Mouse (Mus musculus) heart, adult 11 months (tissue): Measurements from ENCODE around the gene Gm10577.
A peak's percentile ranks its signal among the peaks of the same experiment; 100 is the strongest.

Experiments
- DNase-seq: peaks from one replicate; pipeline ENCODE4 v3.0.0; 2022

Gm10577 gene

GRCm38 (mm10) chr4:101020596-101020995, at the start of gene Gm10577:
TSS of gene Gm10577 (minus strand) at chr4:101020696.
- no peak for DNase-seq

DNA sequence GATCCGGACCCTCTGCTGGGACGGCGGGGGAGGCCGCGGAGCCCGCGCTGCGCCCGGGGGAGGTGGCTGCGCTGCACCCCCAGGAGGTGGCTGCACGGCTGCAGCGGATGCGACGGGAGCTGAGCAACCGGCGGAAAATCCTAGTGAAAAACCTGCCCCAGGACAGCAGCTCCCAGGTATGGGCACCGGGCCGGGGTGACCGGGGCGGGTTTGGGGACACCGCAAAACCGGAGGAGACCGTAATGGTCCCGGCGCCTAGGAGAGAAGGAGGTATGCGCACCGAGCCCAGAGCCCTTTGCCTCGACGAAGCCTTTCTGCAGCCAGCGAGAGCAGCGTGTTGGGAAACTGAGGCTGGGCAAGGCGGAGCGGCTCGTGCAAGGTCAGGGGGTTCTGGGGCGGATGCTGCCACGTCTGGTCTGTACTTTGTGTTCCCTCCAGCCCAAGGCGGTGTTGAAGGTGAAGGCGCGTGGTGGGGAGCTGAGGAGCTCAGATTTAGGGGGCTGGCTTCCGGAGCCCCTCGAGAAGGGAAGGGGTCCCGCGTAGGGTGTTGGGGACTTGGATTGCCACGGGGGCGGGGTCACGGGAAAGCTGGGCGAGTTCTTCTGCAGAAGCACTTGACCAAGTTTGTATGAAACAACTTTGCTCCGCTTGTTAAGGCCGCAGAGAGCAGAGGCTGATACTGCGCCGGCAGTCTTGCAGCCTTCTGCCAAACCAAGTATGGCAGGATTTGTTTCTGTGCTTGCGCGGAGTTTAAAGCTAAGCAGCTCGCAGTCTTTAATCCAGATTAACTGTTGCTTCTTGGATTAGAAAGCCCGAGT, 48.9 kb upstream of the Gm10577 start:
- peak; percentile 85 for DNase-seq

DNA sequence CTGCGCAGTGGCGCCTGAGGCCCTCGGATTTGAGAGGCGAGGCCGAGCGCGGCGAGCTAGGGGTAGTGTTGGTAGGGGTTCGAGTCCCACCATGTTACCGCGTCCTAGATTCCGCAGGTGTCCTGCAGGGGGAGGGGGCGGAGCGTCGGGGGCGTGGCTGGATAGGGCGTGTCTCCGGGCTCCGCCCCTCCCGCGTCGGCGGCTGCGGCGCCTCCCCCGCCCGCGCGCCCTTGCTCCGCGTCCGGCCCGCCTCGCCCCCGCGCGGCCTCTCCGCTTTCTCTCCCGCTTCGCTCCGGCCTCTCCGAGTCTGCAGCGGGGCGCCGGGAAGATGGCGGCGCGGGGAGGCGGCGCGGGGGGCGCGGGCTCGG, 48.3 kb upstream of the Gm10577 start, which contains the start of gene Raver2:
Gene Raver2, plus strand, starts transcription at position 198 of the 368 bp plus-strand sequence.
- peak; percentile 88 for DNase-seq

GRCm38 (mm10) chr4:101066401-101066800, 45.9 kb upstream of the Gm10577 start:
- no peak for DNase-seq

DNA sequence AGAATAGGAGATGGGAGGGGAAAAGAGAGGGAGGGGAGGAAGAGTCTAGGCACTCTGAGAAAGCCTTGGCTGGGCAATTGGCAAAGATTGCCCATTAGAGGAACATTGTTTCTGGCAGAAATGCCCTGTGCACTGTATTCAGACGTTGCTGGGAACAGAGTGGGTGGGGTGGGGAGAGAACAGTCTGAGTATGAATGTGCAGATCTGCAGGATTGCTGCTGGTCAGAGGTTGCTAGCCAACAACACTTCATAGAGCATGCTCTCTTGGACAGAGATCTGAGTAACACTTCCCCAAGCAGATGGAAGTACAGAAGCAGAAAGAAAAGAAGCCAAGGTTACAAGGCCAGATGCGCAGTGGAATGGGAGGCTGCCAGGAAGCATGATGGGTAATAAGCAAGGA, 41.6 kb upstream of the Gm10577 start:
- DNase-seq = no peak

DNA sequence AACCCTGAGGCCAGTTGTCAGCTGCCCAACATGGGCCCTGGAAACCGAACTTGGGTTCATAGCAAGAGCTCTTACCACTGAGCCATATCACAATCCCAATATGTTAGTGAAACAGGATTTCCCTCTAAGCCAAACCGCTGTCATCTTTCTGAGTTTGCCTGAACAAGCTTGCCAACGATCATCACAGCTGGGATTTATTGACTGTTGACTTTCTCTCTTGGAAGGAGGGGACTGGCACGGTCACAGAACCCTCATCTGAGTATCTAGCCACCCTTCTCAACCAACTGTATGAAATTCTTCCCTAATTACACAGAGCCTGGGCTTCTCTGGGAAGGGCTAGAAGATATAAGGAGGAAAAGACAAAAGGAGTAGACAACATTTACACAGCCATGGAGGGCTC, 26.1 kb upstream of the Gm10577 start:
- no peak for DNase-seq

DNA sequence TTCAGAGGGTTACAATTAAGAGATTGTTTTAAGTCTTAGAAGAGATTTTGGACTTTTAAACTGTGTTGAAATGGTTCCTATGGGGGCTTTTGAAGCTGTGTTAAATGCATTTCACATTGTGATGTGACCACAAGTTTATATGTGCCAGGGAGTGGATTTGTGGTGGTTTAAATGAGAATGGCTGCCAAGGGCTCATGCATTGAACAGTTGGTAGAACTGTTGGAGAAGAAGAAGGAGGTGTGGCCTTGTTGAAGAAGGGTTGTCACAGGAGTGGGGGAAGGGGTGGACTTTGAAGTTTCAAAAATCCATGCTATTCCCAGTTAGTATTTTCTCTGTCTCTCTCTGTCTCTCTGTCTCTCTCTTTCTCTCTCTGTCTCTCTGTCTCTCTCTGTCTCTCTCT, 23.7 kb upstream of the Gm10577 start:
- no peak for DNase-seq

DNA sequence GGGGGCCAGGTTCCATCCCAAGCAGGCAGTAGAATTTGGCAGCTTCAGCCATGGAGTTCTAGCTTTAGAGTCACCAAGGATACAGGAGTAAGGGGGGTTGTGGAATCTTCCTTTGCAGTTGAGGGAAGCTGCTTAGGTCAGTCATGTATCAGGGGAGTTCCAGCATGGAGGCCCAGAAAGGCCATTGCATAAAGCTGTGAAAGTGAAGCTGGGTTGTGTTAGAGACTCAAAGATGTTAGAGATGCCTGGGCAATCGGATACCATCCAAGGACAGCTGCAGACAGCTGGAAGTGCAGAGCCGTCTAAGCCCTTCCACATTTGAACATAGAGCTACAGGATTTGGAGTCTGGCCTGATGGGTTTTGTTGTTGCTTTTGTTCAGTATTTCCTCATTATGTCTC, 23.2 kb upstream of the Gm10577 start:
- DNase-seq = peak; percentile 95

DNA sequence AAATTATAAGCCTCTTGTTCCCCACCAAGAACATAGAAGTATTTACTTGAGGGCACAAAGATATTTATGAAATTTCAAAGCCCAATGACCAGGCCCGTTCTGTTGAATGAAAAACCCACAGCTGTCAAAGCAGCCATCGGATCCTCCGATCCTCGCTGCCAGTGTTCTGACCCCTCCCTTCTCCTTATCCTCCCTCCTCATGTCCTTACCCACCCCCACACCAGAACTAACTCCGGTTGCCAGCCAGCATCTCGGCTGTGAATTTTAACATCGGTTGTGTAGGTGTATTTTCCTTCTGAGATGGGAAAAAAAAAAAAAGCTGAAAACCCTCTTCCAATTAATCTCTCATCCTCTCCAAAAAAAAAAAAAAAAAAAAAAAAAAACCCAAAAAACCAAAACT, 16.7 kb upstream of the Gm10577 start:
- no peak for DNase-seq

DNA sequence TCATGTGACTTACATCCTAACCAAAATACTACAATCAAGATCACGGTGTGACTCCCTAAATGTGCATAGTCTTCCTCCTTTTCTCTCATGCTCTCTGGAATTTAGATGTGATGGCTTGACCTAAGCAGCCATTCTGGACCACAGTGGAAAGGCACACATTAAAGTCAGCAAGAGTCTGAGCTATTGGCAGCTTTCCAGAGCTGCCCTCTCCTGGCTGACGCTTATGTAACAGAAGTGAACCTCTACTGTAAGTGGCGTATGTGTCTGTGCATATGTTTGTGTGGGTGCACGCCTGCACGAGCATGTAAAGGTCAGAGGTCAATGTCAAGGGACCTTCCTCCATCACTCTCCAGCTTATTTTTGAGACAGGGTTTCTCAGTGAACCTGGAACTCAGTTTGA, 14.6 kb upstream of the Gm10577 start:
- DNase-seq = no peak

- DNase-seq = no peak
Measured at GRCm38 (mm10) chr4:101033047-101033446, 12.6 kb upstream of the Gm10577 start.

DNA sequence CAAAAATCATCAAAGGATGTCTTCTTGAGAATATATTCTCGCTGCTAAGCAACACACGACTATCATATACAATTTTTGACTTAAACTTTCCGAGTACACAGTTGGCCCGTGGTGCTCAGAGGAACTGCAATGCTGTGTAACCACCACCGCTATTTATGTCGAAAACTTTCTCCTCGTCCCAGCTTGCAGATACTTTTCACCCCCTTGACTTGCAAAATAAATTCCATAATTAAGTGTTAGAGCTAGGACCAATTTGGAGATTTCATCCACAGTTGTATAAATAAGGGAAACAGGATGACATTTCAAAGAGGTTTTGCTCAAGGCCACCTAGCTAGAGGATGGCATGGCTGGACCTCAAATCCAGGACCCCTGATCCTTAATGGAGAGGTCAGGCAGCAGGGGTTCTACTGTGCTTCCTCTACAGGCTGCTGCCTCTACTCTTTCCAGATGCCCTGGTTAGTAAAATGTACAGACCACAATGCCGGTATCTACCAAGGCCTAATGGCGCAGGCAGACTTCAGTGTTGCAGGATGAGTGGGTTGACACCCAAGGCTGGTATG, 7.4 kb upstream of the Gm10577 start:
- DNase-seq = no peak

DNA sequence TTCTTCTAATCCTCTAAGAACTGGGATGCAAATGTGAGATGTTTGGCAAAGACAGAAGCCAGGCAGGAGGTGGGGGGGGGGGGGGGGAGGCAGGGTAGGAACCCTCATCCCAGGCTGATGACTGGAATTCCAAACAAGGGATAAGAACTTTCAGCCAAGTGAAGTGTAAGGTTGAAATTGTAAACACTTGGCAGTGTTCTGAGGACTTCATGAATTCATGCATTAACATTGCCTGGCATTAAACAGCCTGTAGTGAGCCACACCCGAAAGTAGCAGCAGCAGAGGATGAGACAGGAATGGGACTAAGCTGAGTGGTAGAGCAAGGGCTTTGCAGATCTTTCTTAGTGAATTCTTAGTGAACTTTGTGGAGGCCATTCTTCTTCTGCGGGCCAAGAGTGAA, 6.5 kb upstream of the Gm10577 start:
- no peak for DNase-seq

- no peak for DNase-seq
Measured at GRCm38 (mm10) chr4:101026566-101026965, 6.1 kb upstream of the Gm10577 start.

GRCm38 (mm10) chr4:101017806-101018205, 2.7 kb downstream of the Gm10577 start:
- DNase-seq = peak; percentile 30

DNA sequence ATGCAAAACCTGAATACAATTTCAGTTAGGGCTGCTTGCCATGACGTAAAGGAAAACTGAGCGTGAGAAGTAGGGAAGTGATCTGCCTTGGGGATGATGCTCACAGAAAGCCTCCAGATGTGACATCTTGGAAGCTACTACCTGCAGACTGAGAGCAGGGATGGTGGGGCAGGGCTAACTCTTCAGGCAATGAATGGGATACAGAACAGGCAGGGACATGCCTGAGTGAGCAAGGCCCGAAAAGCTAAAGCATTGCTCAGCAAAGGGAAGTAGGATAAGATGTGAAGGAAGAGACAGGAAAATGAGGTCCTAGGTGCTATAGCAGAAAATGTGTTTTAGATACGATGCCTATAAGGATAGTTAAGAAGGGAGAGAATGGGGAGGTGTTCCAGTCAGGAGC, 11.4 kb downstream of the Gm10577 start:
- no peak for DNase-seq

DNA sequence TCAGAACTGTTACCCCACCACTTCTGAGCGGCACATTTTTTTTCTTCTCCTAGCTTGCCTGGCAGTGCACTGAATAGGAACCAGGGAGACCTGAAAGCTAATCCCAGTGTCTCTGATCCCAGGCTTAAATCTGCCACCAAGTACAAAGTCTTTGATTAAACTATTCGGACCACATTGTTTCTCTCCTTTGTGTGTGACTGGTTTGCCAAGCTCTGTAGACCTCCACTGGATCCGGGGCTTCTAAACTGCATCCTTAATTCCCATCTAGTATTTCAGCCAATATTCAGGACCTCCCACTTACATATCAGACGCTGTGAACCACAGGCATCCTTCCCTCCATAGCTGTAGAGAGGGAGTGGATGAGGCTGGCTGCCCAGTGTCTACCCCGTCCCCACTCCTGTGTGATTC, 12.1 kb downstream of the Gm10577 start:
- DNase-seq = peak; percentile 43

DNA sequence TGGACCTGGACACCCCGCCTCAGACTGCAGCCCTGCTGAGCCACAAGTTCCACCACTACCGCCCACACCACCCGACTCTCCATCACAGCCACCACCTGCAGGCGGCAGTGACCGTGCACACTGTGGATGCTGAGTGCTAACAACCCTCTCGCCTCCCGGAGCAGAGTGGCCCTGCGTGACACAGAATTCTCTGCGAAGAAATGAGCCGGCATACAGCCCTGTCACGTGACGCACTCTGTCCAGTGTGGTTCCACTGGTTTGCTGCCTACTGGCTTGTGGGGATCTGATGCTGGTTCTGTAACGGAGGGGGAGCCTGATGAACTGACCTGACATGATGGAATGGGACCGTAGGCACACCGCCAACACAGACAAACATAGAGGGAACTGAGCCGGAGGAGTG, 17.5 kb downstream of the Gm10577 start:
- peak; percentile 81 for DNase-seq

DNA sequence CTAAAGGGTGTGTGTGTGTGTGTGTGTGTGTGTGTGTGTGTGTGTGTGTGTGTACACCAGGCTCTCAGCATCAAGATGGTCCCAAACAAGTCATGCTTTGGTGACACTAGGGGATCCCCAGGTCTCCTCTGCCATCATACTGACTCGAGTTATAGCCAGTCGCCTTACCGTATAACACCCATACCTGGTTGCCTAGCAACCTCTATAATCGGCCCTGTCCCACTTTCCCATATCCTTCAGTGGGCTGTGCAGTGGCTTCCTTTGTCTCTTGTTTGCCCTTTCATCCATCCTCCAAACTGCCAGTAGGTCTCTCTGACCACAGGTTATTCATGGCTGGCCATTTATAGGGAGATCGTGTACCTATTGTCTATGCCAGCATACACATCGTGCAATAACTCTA, 19.4 kb downstream of the Gm10577 start:
- peak; percentile 73 for DNase-seq

DNA sequence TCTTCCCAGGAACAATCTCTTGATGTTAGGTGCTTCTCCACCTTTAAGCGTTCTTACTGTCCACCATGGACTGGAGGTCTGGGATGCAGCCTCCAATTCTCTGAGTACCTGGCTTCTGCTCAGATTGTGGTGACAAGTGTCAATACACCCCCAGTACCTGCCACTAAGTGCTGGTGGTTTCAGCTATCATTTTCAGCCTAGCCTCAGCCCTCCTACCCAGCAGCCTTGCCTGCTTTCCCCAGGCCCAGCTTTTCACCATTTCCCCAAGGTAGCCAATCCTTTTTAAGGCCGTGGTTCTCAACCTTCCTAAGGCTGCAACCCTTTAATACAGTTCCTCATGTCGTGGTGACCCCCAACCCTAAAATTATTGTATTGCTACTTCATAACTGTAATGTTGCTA, 19.9 kb downstream of the Gm10577 start:
- peak; percentile 68 for DNase-seq

- DNase-seq = peak; percentile 85
Measured at GRCm38 (mm10) chr4:100998906-100999305, 21.6 kb downstream of the Gm10577 start.

DNA sequence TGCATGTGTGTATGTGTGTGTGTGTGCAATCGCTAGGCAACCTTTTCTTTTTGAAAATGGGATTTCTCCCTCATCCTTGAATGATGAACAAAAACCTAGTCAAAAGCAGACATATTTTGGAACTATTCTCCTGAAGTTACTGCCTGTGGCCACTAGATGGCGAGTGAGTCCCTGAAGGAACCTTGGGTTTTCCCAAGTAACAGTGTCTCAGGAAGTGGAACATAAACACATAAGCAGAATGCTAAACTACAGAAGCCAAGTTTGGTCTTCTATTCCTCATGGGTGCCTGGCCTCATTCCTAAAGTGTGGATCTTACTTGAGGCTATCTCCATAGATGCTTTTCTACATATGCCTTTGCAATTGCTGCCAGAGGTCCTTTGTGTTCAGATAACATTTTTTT, 22.4 kb downstream of the Gm10577 start:
- peak; percentile 70 for DNase-seq

DNA sequence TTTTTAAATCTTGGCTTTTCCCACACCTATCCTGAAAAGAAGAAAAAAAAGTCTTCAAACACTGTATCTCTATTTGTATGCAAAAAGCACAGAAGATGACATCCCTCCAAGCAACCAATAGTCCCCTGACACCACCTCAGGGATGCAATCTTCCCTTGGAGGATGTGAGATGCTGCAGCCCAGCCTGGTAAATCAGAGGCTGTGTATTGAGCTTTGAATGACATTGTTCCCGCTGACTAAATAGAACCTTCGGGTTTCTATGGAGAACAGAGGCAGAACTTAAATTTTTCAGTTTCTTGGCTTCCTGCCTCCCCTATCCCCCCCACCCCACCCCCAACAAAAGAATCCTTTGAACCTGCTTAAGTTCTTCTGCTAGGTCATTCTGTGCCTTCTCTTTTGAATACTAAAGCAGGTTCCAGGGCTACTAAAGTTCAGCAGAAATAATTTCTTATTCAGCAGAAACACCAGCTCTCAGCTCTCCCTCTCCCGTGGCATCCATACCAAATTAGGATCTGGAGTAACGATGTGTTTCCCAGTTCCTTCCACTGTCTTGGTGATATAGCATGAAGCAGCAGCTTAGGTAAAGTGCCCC, 24.3 kb downstream of the Gm10577 start:
- peak; percentile 35 for DNase-seq

DNA sequence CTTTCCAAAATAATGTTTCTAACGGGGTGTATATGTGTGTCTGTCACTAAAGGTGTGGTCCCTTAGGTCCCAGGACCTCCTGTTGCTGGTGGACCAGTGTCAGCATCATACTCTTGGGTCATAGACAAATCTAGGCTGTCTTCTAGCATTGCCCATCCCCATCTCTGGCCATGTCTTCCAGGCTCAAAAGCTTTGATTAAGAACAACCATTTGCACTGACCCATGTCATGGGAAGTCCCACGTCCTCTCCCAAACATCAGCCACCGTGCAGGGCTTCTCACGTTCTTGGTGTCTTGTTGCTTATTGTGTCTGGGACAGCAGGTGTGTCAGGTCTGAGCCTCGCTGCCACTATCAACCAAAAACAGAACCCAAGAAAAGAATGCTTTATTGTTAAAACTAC, 24.9 kb downstream of the Gm10577 start:
- peak; percentile 85 for DNase-seq
